Mouse (Mus musculus): ENCODE measurements around the gene Ica1l. TPM values are rescaled to one million over a fixed set of nuclear protein-coding genes. Genes with fewer than 3 reads are reported as not detected.
"Not testable (repeated sequence)": the region's sequence is repeated elsewhere in the genome, so short reads cannot be mapped to it uniquely, and the experiment has no call there.

The Ica1l gene
- total RNA-seq (2021), result under 1 TPM; 0.23 to 0.38 TPM
- long read RNA-seq, experiment 1, result 0 reads
- long read RNA-seq, experiment 2, result 0 reads

- DNase-seq, result peak; percentile 16
Measured at GRCm38 (mm10) chr1:60042796-60043469, at the start of gene Ica1l. Gene Ica1l, minus strand, starts transcription at chr1:60043184.

GRCm38 (mm10) chr1:60076411-60076810 is 33.4 kb upstream of the Ica1l start:
- no peak for DNase-seq

GRCm38 (mm10) chr1:60075590-60075989 is 32.6 kb upstream of the Ica1l start:
- DNase-seq, result no peak

GRCm38 (mm10) chr1:60074935-60075334 is 32.0 kb upstream of the Ica1l start:
- no peak for DNase-seq

GRCm38 (mm10) chr1:60070725-60071124 is 27.7 kb upstream of the Ica1l start:
- DNase-seq, result not testable (repeated sequence)

- no peak for DNase-seq
Measured at GRCm38 (mm10) chr1:60056310-60056709, 13.3 kb upstream of the Ica1l start.

GRCm38 (mm10) chr1:60054659-60055058 is 11.7 kb upstream of the Ica1l start:
- no peak for DNase-seq

- not testable (repeated sequence) for DNase-seq
Measured at GRCm38 (mm10) chr1:60047481-60047880, 4.5 kb upstream of the Ica1l start.

GRCm38 (mm10) chr1:60044595-60044994 is 1.6 kb upstream of the Ica1l start:
- DNase-seq, result no peak

- DNase-seq, result no peak
Measured at GRCm38 (mm10) chr1:60042398-60042795, 587 bp downstream of the Ica1l start.

GRCm38 (mm10) chr1:60035044-60035443 is 7.9 kb downstream of the Ica1l start:
- DNase-seq, result no peak

- DNase-seq, result no peak
Measured at GRCm38 (mm10) chr1:60017031-60017469, 25.9 kb downstream of the Ica1l start.

- DNase-seq, result no peak
Measured at GRCm38 (mm10) chr1:60016136-60016611, 26.8 kb downstream of the Ica1l start.

GRCm38 (mm10) chr1:60015511-60015910 is 27.5 kb downstream of the Ica1l start:
- DNase-seq, result no peak

- no peak for DNase-seq
Measured at GRCm38 (mm10) chr1:60013779-60014178, 29.2 kb downstream of the Ica1l start.

- DNase-seq, result no peak
Measured at GRCm38 (mm10) chr1:60008743-60009142, 34.2 kb downstream of the Ica1l start.

- no peak for DNase-seq
Measured at GRCm38 (mm10) chr1:60007337-60007736, 35.6 kb downstream of the Ica1l start.

GRCm38 (mm10) chr1:60000319-60000718 is 42.7 kb downstream of the Ica1l start:
- no peak for DNase-seq

- DNase-seq, result no peak
Measured at GRCm38 (mm10) chr1:59997352-59997751, 45.6 kb downstream of the Ica1l start.

- DNase-seq, result no peak
Measured at GRCm38 (mm10) chr1:59995646-59996045, 47.3 kb downstream of the Ica1l start.

GRCm38 (mm10) chr1:59987399-59988040 is 55.5 kb downstream of the Ica1l start:
- no peak for DNase-seq

GRCm38 (mm10) chr1:59986626-59987025 is 56.4 kb downstream of the Ica1l start:
- no peak for DNase-seq

GRCm38 (mm10) chr1:59967291-59967690 is 75.7 kb downstream of the Ica1l start:
- no peak for DNase-seq
